Mouse (Mus musculus) lung, adult 2 months (tissue): Measurements from ENCODE around the gene Mfap1b.

Experiments used
- CTCF ChIP-seq: fragments of 200-500 bp; IDR thresholded peaks from 2 replicates; pipeline ENCODE4 v1.5.1; 2011; ENCODE audit warnings: mild to moderate bottlenecking, low read length, control low read depth; ENCODE audit not compliant: insufficient read depth
- POLR2A ChIP-seq: fragments of 200-500 bp; IDR thresholded peaks from 2 replicates; pipeline ENCODE4 v1.6.1; 2011; ENCODE audit warnings: low read depth, mild to moderate bottlenecking, control low read depth, low read length, borderline replicate concordance; ENCODE audit errors: extremely low read depth

- TF ChIP-seq CTCF (no peak), POLR2A (no peak)
Observed at GRCm38 (mm10) chr2:121439746-121440145, 34.1 kb downstream of the Mfap1b start.
